Mouse (Mus musculus) adrenal gland (tissue): Measurements from ENCODE around the gene Cuedc2.

ENCODE experiments used
- intact Hi-C: fragments of 180-260 bp; cut with DNase I; formaldehyde crosslinking; loops from one replicate; pipeline ENCODE4 v1.15.1; 2025

Cuedc2 gene

DNA sequence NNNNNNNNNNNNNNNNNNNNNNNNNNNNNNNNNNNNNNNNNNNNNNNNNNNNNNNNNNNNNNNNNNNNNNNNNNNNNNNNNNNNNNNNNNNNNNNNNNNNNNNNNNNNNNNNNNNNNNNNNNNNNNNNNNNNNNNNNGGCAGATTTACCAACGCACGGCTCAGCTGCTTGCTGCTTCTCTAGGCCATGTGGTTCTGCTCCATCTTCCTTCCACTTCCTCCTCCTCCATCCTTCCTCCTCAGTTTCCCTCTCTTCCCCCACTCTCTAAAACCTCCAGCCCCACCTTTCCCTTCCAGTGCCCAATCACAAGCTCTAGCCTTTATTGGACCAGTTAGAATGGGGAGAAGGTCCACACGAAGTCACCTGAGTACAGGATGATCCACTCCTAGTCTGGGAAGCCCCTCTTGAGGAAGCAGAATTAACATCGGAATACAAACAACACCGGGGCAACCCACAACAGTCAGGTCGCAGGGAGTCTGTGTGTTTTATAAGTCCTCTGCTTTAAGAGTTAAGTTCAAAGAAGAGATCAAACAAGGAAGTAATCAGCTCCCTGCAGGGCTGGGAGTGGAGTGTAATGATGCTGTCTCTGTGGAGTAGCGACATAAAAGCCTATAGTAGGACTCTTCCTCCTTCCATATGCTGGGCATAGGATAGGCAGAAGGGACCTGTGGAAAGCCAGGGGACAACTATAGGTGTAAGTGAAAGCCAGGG is 6.4 kb upstream of the Cuedc2 start:
- intact Hi-C loops: loop anchor here (5.0 kb wide), 1 partner anchor 37 kb away; no protein-coding TSS in a partner anchor

DNA sequence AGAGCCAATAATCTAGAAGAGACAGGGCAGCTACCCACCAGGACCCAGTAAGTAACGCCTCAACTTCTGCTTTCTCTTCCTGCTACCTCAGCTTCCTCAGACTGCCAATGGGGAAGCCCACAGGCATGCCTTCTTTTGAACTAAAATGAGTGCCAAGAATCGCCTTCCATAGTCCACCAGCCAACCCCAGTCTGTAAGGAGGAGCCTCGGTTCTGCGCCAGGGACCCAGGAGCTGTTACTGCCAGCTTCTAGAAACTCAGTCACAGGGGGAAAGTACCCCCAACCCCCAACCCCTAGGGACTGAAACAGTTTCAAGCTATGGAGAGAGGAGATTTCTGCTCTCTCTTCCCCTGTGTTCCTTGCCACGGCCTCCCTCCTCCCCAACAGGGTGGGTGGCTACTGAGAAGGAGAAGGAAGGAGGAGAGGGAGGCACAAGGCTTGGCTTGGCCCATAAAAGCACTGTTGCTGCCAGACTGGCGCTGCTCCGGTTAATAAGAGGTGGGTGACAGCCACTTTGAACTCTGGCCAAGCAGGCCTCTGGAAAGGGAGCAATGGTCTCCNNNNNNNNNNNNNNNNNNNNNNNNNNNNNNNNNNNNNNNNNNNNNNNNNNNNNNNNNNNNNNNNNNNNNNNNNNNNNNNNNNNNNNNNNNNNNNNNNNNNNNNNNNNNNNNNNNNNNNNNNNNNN is 927 bp upstream of the Cuedc2 start:
- intact Hi-C loops: no loop called here

DNA sequence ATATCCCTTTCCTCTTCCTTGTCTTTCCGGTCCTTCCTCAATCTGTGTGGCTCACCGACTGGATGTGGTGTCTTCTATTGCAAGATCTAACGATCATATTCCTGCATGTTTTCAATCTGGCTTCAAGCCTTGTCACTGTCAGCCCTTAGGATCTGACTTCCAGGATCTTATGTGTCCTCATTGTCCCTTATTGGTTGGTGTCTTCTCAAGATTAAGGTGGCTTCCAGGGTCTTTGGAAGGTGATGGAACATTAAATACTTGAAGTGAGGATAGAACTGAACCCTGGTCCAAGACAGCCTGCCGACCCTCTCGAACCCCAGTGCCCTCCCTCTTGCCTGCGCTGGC is 412 bp upstream of the Cuedc2 start:
- intact Hi-C loops: no loop called here

DNA sequence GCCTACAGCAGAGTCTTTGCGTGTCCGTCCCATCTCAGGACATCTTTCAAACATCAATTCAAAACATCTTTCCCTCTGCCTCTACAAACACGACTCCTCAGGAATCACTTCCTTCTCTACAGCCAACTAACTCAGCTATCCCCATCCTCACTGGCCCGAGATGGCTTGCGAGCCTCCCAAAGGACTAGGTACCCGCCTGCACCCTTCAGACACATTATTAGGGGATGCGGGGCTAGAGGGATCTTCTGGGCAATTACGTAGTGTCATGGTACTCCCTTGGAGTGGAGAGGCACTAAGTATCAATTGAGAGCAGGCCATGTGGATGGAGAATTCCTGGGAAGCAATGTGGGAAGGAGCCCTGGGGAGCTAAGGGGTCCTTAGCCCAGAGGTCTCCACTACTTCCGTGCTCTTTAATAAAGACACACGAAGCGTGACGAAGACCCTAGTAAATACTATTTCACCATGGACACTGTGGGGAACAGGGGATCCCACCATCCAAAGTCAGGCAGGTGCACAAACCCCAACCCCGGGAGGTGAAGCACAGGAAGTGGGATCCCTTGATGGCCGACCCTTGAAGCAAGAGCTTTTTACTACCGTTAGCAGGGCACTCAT is 677 bp downstream of the Cuedc2 start:
- intact Hi-C loops: no loop called here

DNA sequence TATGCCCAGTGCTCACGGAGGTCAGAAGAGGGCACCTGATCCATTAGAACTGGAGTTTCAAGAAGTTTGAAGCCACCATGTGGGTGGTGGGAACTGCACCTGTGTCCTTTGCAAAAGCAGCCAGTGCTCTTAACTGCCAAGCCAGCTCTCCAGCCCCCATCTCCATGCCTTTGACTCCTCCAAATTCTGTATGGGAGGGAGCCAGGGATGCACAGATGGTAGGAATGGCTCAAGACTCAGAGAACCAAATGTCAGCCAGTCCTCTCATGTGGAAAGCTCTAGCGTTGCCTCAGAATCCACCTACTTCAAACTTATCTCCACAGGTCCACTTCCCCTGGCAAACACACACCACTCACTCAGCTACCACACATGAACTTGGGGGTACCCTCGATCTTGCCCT is 4.6 kb downstream of the Cuedc2 start:
- intact Hi-C loops: loop anchor here (5.0 kb wide), 1 partner anchor 33 kb away; no protein-coding TSS in a partner anchor

DNA sequence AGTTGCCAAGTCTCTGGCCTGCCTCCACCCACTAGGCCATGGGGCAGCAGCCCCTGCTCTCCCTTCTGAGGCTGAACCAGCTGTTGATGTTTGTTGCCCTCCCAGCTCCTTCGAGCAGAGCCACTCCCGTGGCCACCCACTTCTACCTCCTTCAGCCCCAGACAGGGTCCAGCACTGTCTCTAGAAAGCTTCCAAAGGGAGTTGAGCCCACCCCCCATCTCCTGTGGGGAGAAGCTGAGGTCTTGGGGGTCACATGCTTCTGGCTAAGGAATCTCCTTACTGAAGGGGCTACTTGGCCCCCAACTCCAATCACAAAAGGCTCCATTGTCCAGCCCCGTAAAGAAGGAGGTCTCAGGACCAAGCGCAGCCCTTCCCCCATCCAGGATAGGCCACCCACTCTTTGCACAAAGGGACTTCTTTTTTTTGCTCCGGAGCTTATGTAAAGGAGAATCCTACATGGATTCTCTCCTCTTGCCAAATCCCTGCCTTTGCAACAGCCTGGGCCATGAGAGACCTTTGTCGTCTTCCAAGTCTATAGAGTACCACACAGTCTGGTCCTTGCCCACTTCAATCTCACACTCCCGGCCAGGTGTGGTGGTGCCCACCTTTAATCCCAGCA is 5.7 kb downstream of the Cuedc2 start:
- intact Hi-C loops: loop anchor here (5.0 kb wide), 1 partner anchor 34 kb away; no protein-coding TSS in a partner anchor

DNA sequence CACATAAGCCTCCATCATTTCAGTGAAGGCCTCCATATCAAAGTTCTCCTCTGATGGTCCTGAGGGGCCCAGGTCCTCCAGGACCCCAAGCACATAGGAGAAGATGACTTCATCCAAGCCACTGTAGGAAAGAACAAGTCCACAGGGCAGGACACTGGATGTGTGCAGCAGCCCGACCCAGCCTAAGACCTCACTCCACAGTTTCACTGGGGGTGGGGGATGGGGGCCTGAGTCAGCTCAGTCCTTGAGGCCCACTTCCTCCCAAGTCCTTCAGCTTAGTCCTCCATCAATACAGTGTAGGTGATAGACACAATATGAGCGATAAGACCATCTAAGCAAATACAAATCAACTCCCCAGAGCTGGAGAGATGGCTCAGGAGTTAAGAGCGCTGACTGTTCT is 6.6 kb downstream of the Cuedc2 start:
- intact Hi-C loops: loop anchor here (5.0 kb wide), 1 partner anchor 35 kb away; no protein-coding TSS in a partner anchor

DNA sequence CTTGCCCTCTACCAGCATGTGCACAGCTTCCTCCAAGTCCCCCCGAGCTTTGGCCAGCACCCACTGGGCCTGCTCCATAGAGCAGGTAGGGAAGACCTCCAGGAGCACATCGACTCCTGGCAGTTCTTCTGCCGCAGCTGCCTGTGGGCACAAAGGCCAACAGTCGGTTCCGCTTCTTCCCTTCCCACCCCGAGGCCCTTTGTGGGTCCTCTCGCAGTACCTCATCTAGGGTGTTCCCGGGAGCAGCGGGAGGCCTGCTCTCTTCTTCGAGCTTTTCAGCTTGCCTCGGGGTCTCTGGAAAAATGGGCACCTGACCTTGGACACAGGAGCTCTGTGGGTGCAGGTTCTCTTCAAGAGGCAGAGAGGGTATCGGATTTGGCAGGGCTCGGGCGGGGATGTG is 7.2 kb downstream of the Cuedc2 start:
- intact Hi-C loops: loop anchor here (5.0 kb wide), 1 partner anchor 36 kb away; no protein-coding TSS in a partner anchor

DNA sequence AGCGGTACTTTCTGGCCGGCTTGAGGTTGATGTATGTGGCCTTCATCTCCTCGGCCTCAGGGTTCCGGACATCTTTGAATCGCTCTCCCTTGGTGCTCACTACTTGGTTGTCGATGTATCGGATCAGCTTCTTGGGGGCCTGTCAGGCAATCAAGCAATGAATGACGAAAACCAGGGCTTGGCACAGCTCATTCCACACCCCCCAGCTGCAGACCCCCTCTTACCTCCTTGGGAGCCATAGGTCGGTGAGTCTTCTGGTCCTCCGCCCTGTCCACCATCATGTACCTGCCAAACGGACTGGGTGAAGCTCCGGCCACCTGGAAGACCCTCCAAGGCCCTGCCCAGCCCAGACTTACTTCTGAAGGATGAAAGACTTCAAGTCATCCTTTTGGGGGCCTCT is 7.8 kb downstream of the Cuedc2 start:
- intact Hi-C loops: loop anchor here (1.0 to 5.0 kb wide), 2 partner anchors 26 to 37 kb away; partner anchors contain the start of gene Nfkb2

DNA sequence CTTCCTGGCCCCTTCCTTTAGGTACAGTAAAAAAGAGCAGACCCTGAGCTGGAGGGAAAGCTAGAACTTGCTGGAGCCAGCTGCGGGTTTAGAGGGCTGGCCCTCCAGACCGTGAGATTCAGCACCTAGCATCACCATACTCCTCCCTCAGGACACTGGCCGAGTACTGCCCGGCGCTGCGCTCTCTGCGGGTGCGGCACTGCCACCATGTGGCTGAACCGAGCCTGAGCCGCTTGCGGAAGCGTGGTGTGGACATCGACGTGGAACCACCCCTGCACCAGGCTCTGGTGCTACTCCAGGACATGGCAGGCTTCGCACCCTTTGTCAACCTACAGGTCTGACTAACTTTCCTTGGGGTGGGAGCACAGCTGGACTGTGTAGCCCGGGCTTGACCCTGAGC is 8.6 kb downstream of the Cuedc2 start:
- intact Hi-C loops: loop anchor here (1.0 to 5.0 kb wide), 2 partner anchors 26 to 37 kb away; partner anchors contain the start of gene Nfkb2

DNA sequence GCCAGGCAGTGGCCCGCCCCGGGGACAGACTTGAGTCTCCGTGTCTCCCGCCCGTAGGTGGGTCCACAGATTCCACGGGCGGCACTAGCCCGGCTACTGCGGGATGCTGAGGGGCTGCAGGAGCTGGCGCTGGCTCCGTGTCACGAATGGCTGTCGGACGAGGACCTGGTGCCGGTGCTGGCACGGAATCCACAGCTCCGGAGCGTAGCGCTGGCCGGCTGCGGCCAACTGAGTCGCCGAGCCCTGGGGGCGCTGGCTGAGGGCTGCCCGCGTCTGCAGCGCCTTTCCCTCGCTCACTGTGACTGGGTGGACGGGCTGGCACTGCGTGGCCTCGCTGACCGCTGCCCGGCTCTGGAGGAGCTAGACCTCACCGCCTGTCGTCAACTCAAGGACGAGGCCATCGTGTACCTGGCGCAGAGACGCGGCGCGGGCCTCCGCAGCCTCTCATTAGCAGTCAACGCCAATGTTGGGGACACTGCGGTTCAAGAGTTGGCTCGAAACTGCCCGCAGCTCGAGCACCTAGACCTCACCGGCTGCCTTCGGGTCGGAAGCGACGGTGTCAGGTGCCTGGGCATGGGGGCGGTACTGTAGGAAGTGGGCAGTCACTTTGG is 9.4 kb downstream of the Cuedc2 start:
- intact Hi-C loops: no loop called here

DNA sequence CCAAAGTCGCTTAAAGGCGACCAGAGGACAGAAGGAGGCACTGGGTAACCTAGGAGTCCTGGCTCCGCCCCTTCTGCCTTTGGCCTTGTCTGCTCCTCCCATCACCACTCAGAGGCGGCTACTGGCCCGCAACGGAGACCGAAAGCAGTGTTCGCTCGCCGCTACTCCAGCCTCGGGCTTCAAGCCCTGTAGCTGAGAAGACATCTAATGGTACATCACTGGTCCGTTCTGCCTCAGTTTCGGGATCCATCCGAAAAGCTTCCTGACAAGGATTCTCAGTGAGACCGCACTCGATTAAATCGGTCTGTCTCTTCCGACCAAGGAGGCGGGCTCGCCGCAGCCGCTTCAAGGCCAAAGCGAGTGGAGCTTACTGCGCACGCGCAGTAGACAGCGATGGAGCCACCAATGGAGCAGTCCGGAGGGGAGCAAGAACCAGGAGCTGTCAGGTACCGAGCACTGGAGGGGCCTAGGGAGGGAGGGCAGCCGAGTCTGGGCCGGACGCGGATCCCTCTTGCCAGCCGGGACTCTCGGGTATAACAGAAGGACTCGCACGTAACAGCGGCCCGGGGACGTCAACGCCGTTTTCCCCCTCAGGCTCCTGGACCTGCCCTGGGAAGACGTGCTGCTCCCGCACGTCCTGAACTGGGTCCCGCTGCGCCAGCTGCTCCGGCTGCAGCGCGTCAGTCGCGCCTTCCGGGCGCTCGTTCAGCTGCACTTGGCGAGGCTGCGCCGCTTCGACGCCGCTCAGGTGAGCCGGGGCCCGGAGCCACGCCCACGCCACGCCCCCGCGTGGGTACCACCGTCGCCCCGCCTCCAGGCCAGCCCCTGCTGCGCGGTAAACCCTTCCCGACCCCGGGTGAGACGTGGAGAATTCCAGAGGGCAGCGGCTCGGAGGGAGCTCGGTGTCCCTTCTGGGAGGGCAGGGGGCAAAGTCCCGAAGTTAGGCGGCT is 10.1 kb downstream of the Cuedc2 start, which contains the start of gene Fbxl15:
Gene Fbxl15 (plus strand): TSS at position 104 of the 950 bp plus-strand sequence.
- intact Hi-C loops: no loop called here

DNA sequence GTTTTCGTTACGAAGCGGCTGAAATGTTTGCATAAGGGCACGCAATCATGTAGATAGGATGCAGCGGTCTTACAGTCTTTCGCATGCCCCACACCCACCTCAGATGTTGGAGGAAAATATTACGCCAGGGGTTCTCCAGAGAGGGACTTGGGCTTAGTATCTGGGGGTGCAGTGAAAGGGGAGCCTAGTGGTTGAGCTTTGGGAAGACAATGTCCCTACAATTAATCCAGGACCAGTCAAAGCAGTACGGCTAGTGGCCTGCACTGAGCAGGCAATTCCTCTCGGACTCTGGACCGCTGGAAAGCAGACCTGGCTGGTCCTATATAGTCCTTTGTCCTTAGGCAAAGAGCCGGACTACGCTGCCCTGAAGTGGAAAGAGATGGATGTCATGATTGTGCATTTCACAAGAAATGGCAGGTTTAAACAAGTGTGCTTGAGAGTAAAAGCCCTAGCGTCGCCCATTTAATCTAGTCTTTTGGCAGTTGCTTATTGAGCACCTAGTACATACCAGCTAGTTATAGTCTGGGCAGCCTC is 10.9 kb downstream of the Cuedc2 start:
- intact Hi-C loops: no loop called here

DNA sequence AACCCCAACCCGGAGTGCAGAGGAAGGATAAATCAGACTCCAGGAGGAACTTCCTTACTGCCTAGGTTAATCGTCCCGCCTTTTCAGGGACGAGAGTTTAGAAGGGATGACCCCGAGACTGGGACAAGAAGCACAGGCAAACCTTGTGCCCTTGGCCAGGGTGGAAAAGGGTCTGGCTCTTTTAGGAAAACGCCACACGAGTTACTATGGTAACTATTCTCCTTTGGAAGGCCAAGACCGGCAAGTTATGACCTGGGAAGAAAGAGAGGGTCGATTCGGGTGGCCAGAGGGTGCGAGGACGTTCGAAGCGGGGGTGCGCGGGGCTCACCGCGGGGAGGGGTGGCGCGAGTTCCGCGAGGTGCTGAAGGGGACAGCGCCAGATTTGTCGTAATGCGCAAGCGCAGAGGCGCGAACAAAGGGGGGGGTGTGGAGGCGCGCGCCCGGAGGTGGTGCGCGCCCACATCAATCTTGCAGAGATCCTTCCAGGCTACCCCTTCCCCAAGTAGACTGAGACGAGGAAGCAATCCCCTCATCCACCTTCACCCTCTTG is 11.7 kb downstream of the Cuedc2 start, which contains the start of gene Psd:
Gene Psd (minus strand): TSS at position 401 of the 550 bp plus-strand sequence.
- intact Hi-C loops: no loop called here

DNA sequence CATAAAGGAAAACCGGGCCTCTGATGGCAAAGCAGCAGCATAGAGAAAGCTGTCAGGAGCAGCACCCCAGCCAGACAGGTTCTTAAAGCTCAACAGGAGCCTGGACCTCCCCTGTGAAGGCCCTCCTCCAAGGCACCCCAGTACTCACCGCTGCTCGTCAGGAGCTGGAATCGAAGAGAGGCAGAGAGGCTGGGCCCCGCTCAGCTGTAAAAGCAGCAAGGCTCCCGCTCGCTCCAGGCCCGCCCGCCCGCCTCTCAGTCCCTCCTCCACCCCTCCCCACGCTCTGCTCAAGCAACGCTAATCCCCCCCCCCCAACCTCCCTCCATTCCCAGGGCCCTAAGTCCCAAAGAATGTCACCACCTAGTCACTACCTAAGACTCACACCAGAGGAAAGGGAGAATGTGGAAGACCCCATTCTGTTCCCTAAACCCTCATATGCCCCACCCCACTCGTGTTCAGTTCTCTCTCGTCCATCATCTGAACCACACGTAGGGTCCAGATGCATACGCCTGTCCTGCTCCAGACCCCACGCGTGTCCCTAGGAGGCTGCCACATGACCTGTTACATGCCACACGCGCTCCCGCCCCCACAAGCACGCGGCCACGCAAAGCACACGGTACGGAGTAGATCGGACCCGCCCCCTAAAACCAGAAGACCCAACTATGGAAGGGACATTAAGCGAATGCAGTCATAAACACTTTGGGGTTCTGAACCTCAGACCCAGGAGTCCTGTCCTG is 12.3 kb downstream of the Cuedc2 start:
- intact Hi-C loops: no loop called here

DNA sequence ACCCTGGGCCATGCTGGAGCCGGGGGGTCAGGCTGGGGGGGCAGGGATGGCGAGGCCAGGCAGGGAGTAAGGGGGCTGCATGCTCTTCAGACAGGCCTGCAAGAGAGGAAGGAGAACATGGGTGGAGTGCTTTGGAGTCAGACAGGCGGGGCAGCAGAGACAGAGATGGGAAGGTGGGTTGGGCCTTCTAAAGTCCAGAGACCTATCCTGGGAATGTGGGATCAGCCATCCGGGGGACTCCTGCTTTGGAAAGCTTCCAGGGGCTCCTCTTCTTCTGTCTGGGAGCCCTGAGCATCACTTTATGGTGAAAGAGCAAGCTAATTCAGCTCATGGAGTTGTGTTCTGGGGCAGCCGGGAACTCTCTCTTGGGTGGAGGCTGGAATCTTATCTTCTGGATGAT is 13.6 kb downstream of the Cuedc2 start:
- intact Hi-C loops: no loop called here

DNA sequence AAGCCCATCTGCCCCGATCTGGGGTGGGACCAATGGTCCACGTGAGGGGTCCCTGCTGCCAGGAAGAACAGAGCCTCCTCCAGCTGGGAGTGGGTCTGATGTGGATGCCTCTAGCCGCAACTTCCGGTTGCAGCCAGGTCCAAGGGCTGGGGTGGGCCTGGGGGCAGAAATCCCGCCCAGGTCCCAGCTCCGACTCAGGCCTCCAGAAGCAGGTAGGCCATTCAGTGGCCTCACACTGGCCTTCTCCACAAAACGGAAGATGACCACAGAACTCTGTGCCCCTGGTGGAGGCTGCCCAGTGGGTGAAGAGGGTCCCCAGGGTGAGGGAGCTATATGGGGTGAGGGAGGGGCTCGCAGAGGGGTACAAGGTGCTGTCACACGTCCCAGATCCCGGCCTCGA is 14.1 kb downstream of the Cuedc2 start:
- intact Hi-C loops: no loop called here

DNA sequence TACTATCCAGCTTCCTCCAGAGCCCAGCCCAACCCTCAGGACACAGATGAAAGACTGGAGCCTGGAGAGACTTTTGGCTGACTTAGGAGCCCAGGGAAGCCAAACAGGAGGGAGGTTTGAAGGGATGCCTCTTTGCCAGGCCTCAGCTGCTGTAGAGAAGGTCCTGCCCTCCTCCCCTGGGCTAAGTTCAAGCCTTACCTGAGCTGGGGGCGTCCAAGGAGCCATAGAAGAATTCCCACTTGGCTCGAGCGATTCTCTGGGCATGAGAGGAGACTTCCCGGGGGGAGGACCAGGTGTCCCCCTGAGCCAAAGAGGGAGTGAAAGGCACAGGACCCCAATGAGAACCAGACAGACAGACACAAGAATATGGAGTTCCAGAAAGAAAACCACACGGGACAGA is 14.8 kb downstream of the Cuedc2 start:
- intact Hi-C loops: no loop called here
